Mouse (Mus musculus) ES-E14 (cell line): ENCODE measurements around the gene Odc1. TPM values are rescaled to one million over a fixed set of nuclear protein-coding genes. Genes with fewer than 3 reads are reported as not detected.

Experiments used
- DNase-seq: peaks from one replicate; pipeline ENCODE4 v3.0.0-alpha.2; 2013; ENCODE audit warnings: low read depth, low spot score
- H3K27ac ChIP-seq: 2 replicates; pipeline ENCODE4 v1.5.1; 2012; ENCODE audit warnings: low read depth, mild to moderate bottlenecking, low read length, moderate library complexity, mixed read lengths; ENCODE audit not compliant: poor library complexity, insufficient read depth, severe bottlenecking
- H3K36me3 ChIP-seq: 2 replicates; pipeline ENCODE4 v1.6.1; 2012; ENCODE audit warnings: mild to moderate bottlenecking, low read length, moderate library complexity, mixed read lengths; ENCODE audit not compliant: control insufficient read depth, poor library complexity, insufficient read depth, severe bottlenecking
- H3K4me1 ChIP-seq, 2 experiments: fragments of 150-350 bp in 1 of 2; sonication (generic) in 1 of 2; 2 replicates each; pipeline ENCODE4 v1.6.1; 2012; ENCODE audit warnings: low read length in 2 of 2, mild to moderate bottlenecking in 1 of 2, mixed read lengths in 1 of 2; ENCODE audit not compliant: control insufficient read depth in 2 of 2, insufficient read depth in 2 of 2, poor library complexity in 1 of 2
- H3K4me3 ChIP-seq, 2 experiments: fragments of 150-350 bp in 1 of 2; sonication (generic) in 1 of 2; 2 replicates each; pipeline ENCODE4 v1.5.1; 2012; ENCODE audit warnings: low read length in 2 of 2, low read depth in 1 of 2, mild to moderate bottlenecking in 1 of 2, mixed read lengths in 1 of 2; ENCODE audit not compliant: insufficient read depth in 1 of 2, poor library complexity in 1 of 2, severe bottlenecking in 1 of 2
- H3K9ac ChIP-seq: 2 replicates; pipeline ENCODE4 v1.6.1; 2012; ENCODE audit warnings: low read depth, mild to moderate bottlenecking, low read length, mixed read lengths; ENCODE audit not compliant: poor library complexity, insufficient read depth, severe bottlenecking
- H3K9me3 ChIP-seq: fragments of 150-350 bp; sonication (generic); 2 replicates; pipeline ENCODE4 v1.6.1; 2012; ENCODE audit warnings: low read depth, mild to moderate bottlenecking, low read length; ENCODE audit not compliant: control insufficient read depth, insufficient read depth
- CHD2 ChIP-seq: IDR thresholded peaks from 2 replicates; pipeline ENCODE4 v1.6.1; 2014; ENCODE audit warnings: mild to moderate bottlenecking, low read depth, low read length, inconsistent platforms
- HCFC1 ChIP-seq: IDR thresholded peaks from 2 replicates; pipeline ENCODE4 v1.6.1; 2012; ENCODE audit warnings: low read length, inconsistent platforms, borderline replicate concordance; ENCODE audit not compliant: insufficient read depth
- MAFK ChIP-seq: IDR thresholded peaks from 2 replicates; pipeline ENCODE4 v1.6.1; 2014; ENCODE audit warnings: mild to moderate bottlenecking, low read depth, low read length, inconsistent platforms; ENCODE audit not compliant: insufficient read depth
- ZC3H11A ChIP-seq: IDR thresholded peaks from 2 replicates; pipeline ENCODE4 v1.6.1; 2012; ENCODE audit warnings: low read depth, mild to moderate bottlenecking, inconsistent platforms, low read length, borderline replicate concordance
- ZNF384 ChIP-seq: IDR thresholded peaks from 2 replicates; pipeline ENCODE4 v1.6.1; 2012; ENCODE audit warnings: low read depth, low read length, inconsistent platforms
- in situ Hi-C, 2 experiments: fragments of 600-800 bp; cut with MboI; formaldehyde crosslinking; loops; one replicate each; pipeline ENCODE4 v1.15.1; 2025; ENCODE audit warnings: low sequenced_read_pairs in 2 of 2, inconsistent platforms in 1 of 2; ENCODE audit not compliant: unreplicated experiment in 2 of 2
- total RNA-seq: library from RNA; depleted of rRNA; stranded (reverse); fragments of 300-350 nt; gene quantifications from 2 replicates; pipeline ENCODE4 v1.2.3, GENCODE M21; 2012; rRNA removed

The Odc1 gene
- 822 and 869 TPM in 2 replicates for total RNA-seq

- peak; percentile 89 for DNase-seq
- Histone ChIP-seq H3K4me3 (peak within 1 kb of the TSS; percentile 87 to 95), H3K36me3 (peaks cover 27% of the 10 kb centered on the region), H3K27ac (peak within 1 kb of the TSS; percentile 92), H3K9me3 (no peaks in the 10 kb centered on the region), H3K4me1 (no peaks in the 10 kb centered on the region; a peak in 1 of 4 replicates), H3K9ac (peak within 1 kb of the TSS; percentile 97)
- TF ChIP-seq CHD2 = no peak
- TF ChIP-seq HCFC1 = peak; percentile 57; the same call in 1 of the 2 replicates
- in situ Hi-C loops = no loop called here
Measured at GRCm38 (mm10) chr12:17544209-17545106, at the start of gene Odc1. Gene Odc1, plus strand, starts transcription at chr12:17544794.

- in situ Hi-C loops = no loop called here
- Histone ChIP-seq H3K4me1 (peaks cover 0 to 8% of the 10 kb centered on the region in 2 experiments; a peak in 2 of 4 replicates), H3K9ac (no peak overlapping the region), H3K9me3 (no peaks in the 10 kb centered on the region), H3K27ac (no peak overlapping the region), H3K4me3 (no peak overlapping the region), H3K36me3 (no peaks in the 10 kb centered on the region)
- no peak for TF ChIP-seq ZNF384
- TF ChIP-seq HCFC1 = no peak
- no peak for TF ChIP-seq CHD2
- no peak for TF ChIP-seq MAFK
- no peak for TF ChIP-seq ZC3H11A
- DNase-seq = no peak
Measured at GRCm38 (mm10) chr12:17494809-17495208, 49.8 kb upstream of the Odc1 start.

- TF ChIP-seq HCFC1 = no peak
- no peak for TF ChIP-seq MAFK
- TF ChIP-seq CHD2 = no peak
- no peak for TF ChIP-seq ZNF384
- TF ChIP-seq ZC3H11A = no peak
- H3K9ac ChIP-seq = no peak overlapping the region
- in situ Hi-C loops = no loop called here
- H3K4me3 ChIP-seq = peak overlapping the region in 1 of 2 experiments; percentile 45; a peak in 1 of 4 replicates
- H3K4me1 ChIP-seq = peaks cover 0 to 8% of the 10 kb centered on the region in 2 experiments; a peak in 2 of 4 replicates
- no peaks in the 10 kb centered on the region for H3K36me3 ChIP-seq
- H3K27ac ChIP-seq = no peak overlapping the region
- no peak for DNase-seq
- H3K9me3 ChIP-seq = no peaks in the 10 kb centered on the region
Measured at GRCm38 (mm10) chr12:17495858-17496451, 48.6 kb upstream of the Odc1 start.

- DNase-seq = no peak
- no peak for TF ChIP-seq MAFK
- TF ChIP-seq CHD2 = no peak
- TF ChIP-seq ZNF384 = no peak
- no peak for TF ChIP-seq HCFC1
- TF ChIP-seq ZC3H11A = no peak
- in situ Hi-C loops = no loop called here
- Histone ChIP-seq H3K27ac (no peak overlapping the region), H3K4me1 (peaks cover 3 to 6% of the 10 kb centered on the region in 2 experiments; a peak in 1 of 4 replicates), H3K36me3 (no peaks in the 10 kb centered on the region), H3K4me3 (no peak overlapping the region), H3K9me3 (no peaks in the 10 kb centered on the region), H3K9ac (no peak overlapping the region)
Measured at GRCm38 (mm10) chr12:17505620-17506074, 38.9 kb upstream of the Odc1 start.
